Mouse (Mus musculus): Measurements from ENCODE around the gene Myo18b.
A peak's percentile ranks its signal among the peaks of the same experiment; 100 is the strongest.

Myo18b gene

DNA sequence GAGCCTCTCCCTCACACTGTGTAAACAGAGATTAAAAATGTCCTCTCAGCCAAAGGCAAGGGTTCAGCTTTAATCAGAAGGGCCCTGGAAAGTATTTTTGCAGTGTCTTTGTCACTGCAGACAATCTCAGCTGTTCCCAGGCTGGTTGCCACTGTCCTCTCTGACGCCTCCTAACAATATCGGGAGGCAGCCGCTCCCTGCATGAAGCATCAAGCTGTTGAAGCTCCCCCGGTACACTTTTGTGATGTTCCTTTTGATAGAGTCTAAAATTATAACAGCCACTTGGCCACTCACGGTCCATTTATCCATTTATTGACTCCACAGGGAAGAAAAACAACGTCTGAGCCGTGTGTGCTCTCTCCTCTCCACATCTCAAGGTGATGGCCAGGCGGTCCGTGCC is 153.0 kb downstream of the Myo18b start:
- DNase-seq, result no peak

DNA sequence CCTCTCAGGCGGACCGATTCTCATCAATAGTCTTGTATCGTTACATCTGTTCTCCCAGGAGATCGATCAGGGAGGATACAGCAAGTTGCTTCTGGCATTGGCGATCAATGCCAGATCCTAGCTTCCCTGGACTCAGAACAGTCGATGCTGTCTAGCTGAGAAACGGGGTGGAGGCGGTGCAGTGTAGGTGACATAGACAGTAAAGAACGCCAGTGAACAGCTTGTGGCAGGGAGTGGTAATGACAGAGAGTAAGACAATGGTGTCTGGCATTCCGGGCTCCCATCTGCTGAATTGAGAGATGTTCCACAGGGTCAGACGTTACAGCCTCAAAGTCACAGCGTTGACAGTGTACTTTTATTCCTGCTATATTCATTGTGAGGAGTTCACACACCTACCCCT is 155.5 kb downstream of the Myo18b start:
- peak; percentile 75 for DNase-seq

GRCm38 (mm10) chr5:112735040-112735439 is 161.1 kb downstream of the Myo18b start:
- no peak for DNase-seq

- peak; percentile 67 for DNase-seq
Observed at GRCm38 (mm10) chr5:112730604-112731003, 165.6 kb downstream of the Myo18b start.

GRCm38 (mm10) chr5:112728432-112728831 is 167.7 kb downstream of the Myo18b start:
- DNase-seq, result no peak

DNA sequence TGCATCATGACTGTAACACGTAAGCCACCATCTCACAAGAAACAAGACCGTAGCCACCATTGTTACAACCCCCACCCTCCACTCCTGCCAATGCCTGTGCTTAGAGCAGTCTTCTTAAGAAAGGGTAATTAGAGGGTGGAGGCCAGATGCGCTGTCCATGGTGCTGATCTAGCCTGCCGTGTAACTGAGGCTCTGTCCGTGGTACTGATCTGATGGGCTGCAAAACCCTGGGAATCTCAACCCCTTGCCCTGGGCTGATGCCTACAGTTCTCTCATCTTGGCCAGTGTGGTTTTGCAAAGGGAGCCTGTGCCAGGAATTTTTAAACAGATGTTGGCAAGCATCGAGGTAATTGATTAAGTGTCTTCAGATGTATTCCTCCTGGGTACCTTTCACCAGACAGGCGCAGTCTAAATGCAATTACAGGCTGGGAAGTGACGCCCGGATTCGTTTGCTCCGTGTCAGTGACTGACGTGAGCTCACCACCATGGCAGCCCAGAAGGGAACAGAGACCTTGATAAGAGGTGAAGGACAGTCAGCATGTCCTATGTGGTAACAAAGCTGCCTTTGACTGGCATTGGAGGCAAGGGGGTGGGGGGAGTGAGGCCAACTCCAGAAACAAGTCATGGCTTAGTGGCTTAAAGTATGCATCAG is 177.4 kb downstream of the Myo18b start:
- DNase-seq, result no peak

DNA sequence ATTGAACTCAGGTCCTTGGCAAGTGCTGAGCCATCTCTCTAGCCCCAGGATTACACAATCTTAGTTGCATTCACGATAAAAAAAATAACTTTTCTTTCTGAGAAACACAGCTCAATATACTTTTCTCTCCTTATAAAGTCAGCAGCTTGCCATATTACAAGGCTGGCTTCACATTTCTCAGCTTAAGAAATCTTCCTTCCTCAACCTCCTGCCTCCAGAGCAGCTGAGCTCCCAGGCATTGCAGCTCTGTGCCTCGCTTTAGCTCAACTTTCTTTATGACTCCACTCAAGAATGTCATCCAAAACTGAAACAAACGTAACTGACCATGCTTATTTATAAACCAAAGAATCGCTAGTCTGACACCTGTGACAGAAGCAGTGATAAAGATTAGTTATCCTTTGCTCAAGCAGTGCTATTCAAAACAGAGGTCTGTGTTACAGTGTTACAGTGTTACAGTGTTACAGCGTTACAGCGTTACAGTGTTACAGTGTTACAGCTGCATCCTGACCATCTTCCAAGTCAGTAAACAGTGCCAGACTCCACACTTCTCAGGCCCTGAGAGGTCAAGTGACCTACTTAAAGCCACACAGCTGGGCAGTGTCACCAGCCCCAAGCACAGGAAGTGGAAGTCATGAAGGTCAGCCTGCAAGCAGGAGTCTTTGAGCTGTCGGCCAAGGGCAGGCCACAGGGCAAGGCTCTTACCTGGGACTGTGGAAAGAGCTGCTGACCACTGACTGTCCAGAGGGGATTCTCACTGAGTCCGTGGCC is 181.3 kb downstream of the Myo18b start:
- DNase-seq, result no peak

- DNase-seq, result no peak
Observed at GRCm38 (mm10) chr5:112709831-112710230, 186.3 kb downstream of the Myo18b start.

GRCm38 (mm10) chr5:112708441-112708840 is 187.7 kb downstream of the Myo18b start:
- no peak for DNase-seq

DNA sequence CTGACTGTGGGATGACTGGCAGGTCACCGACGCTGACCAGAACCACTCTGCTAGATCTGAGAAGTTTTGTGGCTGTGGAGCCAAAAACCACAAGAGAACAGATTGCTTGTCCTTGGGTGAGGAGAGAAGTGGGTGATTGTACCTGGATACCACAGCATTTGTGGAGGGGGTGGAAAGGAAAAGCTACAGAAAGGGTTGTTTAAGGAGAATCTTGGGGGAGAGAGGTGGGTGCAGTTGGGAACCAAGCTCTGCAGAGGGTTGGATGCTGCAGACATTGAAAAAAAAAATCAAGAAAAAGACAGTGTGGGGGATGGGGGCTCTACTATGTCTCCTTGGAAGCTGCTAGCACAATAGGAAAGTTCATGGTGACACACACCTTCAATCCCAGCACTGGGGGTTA is 188.7 kb downstream of the Myo18b start:
- no peak for DNase-seq

DNA sequence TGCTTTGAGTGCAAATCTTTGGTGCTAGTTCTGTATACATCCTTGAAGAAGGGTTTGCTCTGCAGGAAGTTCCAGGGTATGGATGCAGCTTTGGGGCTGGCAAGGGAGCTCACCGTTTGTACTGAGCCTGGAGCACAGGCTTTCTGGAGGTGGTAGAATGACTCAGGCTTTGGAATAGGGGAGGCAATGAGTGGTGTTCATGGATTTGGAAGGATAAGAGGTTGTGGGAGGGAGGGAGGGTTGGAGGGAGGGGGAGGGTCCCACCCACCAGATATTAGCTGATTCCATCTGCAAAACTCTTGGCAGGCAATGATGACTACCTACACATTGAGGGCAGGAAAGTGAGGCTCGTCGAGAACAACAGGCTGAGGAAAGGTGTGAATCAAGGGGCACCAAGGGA is 195.4 kb downstream of the Myo18b start:
- no peak for DNase-seq

- no peak for DNase-seq
Observed at GRCm38 (mm10) chr5:112696683-112697082, 199.5 kb downstream of the Myo18b start.

GRCm38 (mm10) chr5:112695254-112695711 is 200.9 kb downstream of the Myo18b start:
- DNase-seq, result no peak

DNA sequence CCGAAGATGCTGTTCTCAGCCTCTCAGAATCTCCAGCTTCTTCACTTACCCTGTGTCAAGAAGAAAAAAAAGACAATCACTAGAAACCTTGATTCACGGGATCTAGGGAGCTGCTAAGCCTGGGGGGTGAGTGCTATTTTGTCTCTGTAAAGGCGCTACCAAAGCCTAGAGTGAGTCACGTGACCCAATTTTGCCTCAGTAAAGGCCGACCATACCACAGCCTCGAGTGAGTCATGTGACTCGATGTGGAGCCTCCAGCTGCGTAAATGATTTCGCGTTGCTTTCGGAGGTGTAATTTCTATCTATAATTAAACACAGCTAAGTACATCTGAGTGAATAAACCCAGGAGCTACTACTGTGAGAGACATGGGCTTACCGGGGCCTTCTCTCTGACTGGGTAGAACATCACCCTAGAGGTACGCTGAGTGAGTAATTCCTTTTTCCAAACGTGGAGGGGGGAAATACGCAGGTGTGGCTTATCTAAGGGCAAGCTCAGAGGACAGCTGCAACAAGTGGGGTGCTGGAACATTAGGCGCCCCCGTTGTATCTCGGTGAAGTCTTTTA is 202.8 kb downstream of the Myo18b start:
- DNase-seq, result no peak

DNA sequence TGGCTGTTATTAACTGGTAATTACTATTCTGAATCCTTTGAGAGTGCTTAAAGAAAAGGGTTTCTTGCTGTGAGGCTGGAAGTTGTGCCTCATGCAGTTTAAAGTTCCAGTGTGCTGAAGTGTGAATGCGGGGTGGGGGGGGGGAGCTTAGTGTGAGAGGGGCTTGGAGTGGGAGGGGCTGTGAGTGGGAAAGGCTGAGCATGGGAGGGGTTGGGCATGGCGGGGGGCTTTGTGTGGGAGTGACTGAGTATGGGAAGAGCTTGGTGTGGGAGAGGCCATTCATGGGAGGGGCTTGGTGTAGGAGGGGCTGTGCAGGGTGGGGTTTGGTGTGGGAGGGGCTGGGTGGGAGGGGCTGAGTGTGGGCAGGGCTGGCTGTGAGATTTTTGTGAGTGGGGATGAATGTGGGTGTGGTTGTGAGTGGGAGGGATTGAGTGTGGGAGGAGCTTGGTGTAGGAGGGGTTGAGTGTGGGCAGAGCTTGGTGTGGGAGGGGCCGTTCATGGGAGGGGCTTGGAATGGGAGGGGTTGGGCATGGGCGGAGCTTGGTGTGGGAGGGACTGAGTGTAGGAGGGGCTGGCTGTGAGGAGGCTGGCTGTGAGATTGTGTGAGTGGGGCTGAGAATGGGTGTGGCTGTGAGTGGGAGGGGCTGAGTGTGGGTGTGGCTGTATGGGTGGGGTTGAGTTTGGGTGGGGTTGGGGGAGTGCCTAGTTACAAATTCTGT is 208.9 kb downstream of the Myo18b start:
- no peak for DNase-seq

- no peak for DNase-seq
Observed at GRCm38 (mm10) chr5:112686309-112687099, 209.7 kb downstream of the Myo18b start.

GRCm38 (mm10) chr5:112679251-112679650 is 216.9 kb downstream of the Myo18b start:
- no peak for DNase-seq

- no peak for DNase-seq
Observed at GRCm38 (mm10) chr5:112678153-112678552, 218.0 kb downstream of the Myo18b start.

DNA sequence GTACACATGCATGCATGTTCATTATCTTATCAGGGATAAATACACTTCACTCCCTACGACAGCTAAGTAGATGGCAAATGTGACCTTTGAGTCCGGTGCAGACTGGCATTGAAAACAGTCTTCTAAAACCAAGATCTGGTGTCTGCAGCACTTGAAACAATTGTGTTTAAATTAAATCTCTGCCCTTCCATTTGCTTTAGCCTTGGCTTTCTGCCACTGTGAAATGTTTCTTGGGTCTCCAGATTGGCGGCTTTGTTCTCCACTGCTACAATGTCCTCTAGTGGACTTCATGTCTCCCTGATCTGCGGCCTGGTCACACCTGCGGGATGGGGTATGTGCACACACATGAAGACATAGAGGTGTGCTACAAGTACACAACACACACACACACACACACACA is 221.4 kb downstream of the Myo18b start:
- no peak for DNase-seq

- DNase-seq, result no peak
Observed at GRCm38 (mm10) chr5:112672457-112672856, 223.7 kb downstream of the Myo18b start.

DNA sequence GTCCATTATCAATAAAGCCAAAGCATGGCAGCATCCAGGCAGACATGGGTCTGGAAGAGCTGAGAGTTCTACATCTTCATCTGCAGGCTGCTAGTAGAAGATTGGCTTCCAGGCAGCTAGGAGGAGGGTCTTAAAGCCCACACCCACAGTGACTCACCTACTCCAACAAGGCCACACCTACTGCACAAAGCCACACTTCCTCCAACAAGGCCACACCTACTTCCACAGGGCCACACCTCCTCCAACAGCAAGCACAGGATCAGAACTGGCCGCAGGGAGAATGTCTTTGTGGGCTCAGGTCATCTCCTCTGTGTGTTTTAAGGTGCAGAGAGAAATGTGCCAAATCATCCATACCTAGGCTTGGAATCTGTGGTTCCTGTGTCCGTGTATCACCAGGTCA is 224.2 kb downstream of the Myo18b start:
- no peak for DNase-seq

- no peak for DNase-seq
Observed at GRCm38 (mm10) chr5:112667153-112667552, 229.0 kb downstream of the Myo18b start.

DNA sequence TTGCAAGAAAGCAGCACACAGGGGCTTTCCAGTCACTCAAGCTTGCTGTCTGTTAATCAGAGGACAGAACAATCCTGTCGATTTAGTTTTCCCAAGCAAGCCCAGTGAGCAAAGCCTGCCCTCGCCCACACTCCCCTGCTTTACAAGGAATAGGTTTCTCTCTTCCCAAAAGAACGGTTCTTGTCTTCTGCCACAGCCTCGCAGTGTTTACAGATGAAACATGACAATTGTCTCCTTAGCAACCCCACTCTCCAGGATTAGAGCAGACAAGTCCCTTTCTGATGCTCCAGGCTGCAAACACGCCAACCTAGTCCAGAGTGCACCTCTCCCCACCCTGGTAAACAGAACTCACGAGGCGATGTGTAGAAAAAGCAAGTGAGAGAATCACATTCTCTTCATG is 230.5 kb downstream of the Myo18b start:
- DNase-seq, result no peak

Measured in cerebellum, adult 9-10 months (tissue).